Mouse (Mus musculus) lung, adult 2 months (tissue): ENCODE measurements at regions not wholly inside any gene's neighbourhood (a gene's known extent, or its start where the extent isn't known, plus 50 kb on each side); places are given as distances from the start of the nearest gene placed in this dataset.
"Not testable (repeated sequence)": the region's sequence is repeated elsewhere in the genome, so short reads cannot be mapped to it uniquely, and the experiment has no call there.

Experiments
- DNase-seq: peaks from one replicate; pipeline ENCODE4 v3.0.0; 2022
- H3K4me1 ChIP-seq: fragments of 200-500 bp; 2 replicates; pipeline ENCODE4 v1.6.1; 2011; ENCODE audit warnings: low read length; ENCODE audit not compliant: control insufficient read depth, insufficient read depth
- H3K4me3 ChIP-seq: fragments of 200-500 bp; replicated peaks from 2 replicates; pipeline ENCODE3; 2011; ENCODE audit warnings: low read depth, mild to moderate bottlenecking, control low read depth, low read length; ENCODE audit errors: extremely low read depth
- CTCF ChIP-seq: fragments of 200-500 bp; IDR thresholded peaks from 2 replicates; pipeline ENCODE4 v1.5.1; 2011; ENCODE audit warnings: mild to moderate bottlenecking, low read length, control low read depth; ENCODE audit not compliant: insufficient read depth
- POLR2A ChIP-seq: fragments of 200-500 bp; IDR thresholded peaks from 2 replicates; pipeline ENCODE4 v1.6.1; 2011; ENCODE audit warnings: low read depth, mild to moderate bottlenecking, control low read depth, low read length, borderline replicate concordance; ENCODE audit errors: extremely low read depth
- WGBS: fragments of 180-500 bp; shearing (Covaris S2); methylation state at CpG from one replicate; pipeline ENCODE4 v1.1.7; 2018; 5-methylcytosine and 5-hydroxymethylcytosine counted together

- H3K4me1 ChIP-seq = peaks cover 3% of the 10 kb centered on the region; the same call in 1 of the 2 replicates
- DNase-seq = no peak
- TF ChIP-seq CTCF = no peak
- no peak for TF ChIP-seq POLR2A
- 90% methylated on average over 4 of the region's 4 CpGs for WGBS
- H3K4me3 ChIP-seq = no peak overlapping the region
Observed at GRCm38 (mm10) chr3:21774172-21774842, 302.1 kb upstream of the Tbl1xr1 start.

- DNase-seq = no peak
- Histone ChIP-seq H3K4me1 (no peaks in the 10 kb centered on the region), H3K4me3 (no peak overlapping the region)
- WGBS = 65% methylated on average over 4 of the region's 4 CpGs
- TF ChIP-seq POLR2A = no peak
- no peak for TF ChIP-seq CTCF
Observed at GRCm38 (mm10) chr3:21778789-21779188, 297.7 kb upstream of the Tbl1xr1 start.

GRCm38 (mm10) chr3:21791983-21792631 lies 284.3 kb upstream of the Tbl1xr1 start:
- Histone ChIP-seq H3K4me1 (no peaks in the 10 kb centered on the region), H3K4me3 (no peak overlapping the region)
- 65% methylated on average over 4 of the region's 4 CpGs for WGBS
- no peak for TF ChIP-seq CTCF
- TF ChIP-seq POLR2A = no peak
- no peak for DNase-seq

GRCm38 (mm10) chr3:21798139-21798538 lies 278.3 kb upstream of the Tbl1xr1 start:
- no peaks in the 10 kb centered on the region for H3K4me1 ChIP-seq
- H3K4me3 ChIP-seq = no peak overlapping the region
- TF ChIP-seq POLR2A (no peak), CTCF (no peak)
- no peak for DNase-seq
- WGBS = 69% methylated on average over 1 of the region's 1 CpGs

- DNase-seq, H3K4me1 ChIP-seq, H3K4me3 ChIP-seq: not testable (repeated sequence)
- WGBS = 88% methylated on average over 2 of the region's 2 CpGs
Observed at GRCm38 (mm10) chr3:21803886-21804285, 272.6 kb upstream of the Tbl1xr1 start.

- TF ChIP-seq POLR2A = no peak
- no peak for TF ChIP-seq CTCF
- DNase-seq = no peak
- H3K4me1 ChIP-seq = no peaks in the 10 kb centered on the region
- H3K4me3 ChIP-seq = no peak overlapping the region
- 84% methylated on average over 2 of the region's 2 CpGs for whole genome bisulfite sequencing
Observed at GRCm38 (mm10) chr3:21806494-21807157, 269.8 kb upstream of the Tbl1xr1 start.

GRCm38 (mm10) chr3:21808539-21808938 lies 267.9 kb upstream of the Tbl1xr1 start:
- TF ChIP-seq POLR2A = no peak
- no peak for DNase-seq
- WGBS = 66% methylated on average over 2 of the region's 2 CpGs
- no peaks in the 10 kb centered on the region for H3K4me1 ChIP-seq
- H3K4me3 ChIP-seq = no peak overlapping the region

GRCm38 (mm10) chr3:21809769-21810470 lies 266.5 kb upstream of the Tbl1xr1 start:
- Histone ChIP-seq H3K4me1 (no peaks in the 10 kb centered on the region), H3K4me3 (no peak overlapping the region)
- WGBS = 34% methylated on average over 2 of the region's 2 CpGs
- no peak for TF ChIP-seq POLR2A
- no peak for TF ChIP-seq CTCF
- DNase-seq = no peak

GRCm38 (mm10) chr3:21813401-21813800 lies 263.1 kb upstream of the Tbl1xr1 start:
- H3K4me3 ChIP-seq = no peak overlapping the region
- H3K4me1 ChIP-seq = no peaks in the 10 kb centered on the region
- TF ChIP-seq POLR2A (no peak), CTCF (no peak)
- DNase-seq = no peak
- 41% methylated on average over 1 of the region's 1 CpGs for WGBS
